Mouse (Mus musculus) ES-E14 (cell line): Measurements from ENCODE around the gene Nav2. TPM values are rescaled to one million over a fixed set of nuclear protein-coding genes. Genes with fewer than 3 reads are reported as not detected.
A peak's percentile ranks its signal among the peaks of the same experiment; 100 is the strongest.

Experiments used
- DNase-seq: peaks from one replicate; pipeline ENCODE4 v3.0.0-alpha.2; 2013; ENCODE audit warnings: low read depth, low spot score
- H3K27ac ChIP-seq: 2 replicates; pipeline ENCODE4 v1.5.1; 2012; ENCODE audit warnings: low read depth, mild to moderate bottlenecking, low read length, moderate library complexity, mixed read lengths; ENCODE audit not compliant: poor library complexity, insufficient read depth, severe bottlenecking
- H3K36me3 ChIP-seq: 2 replicates; pipeline ENCODE4 v1.6.1; 2012; ENCODE audit warnings: mild to moderate bottlenecking, low read length, moderate library complexity, mixed read lengths; ENCODE audit not compliant: control insufficient read depth, poor library complexity, insufficient read depth, severe bottlenecking
- H3K4me1 ChIP-seq, 2 experiments: fragments of 150-350 bp in 1 of 2; sonication (generic) in 1 of 2; 2 replicates each; pipeline ENCODE4 v1.6.1; 2012; ENCODE audit warnings: low read length in 2 of 2, mild to moderate bottlenecking in 1 of 2, mixed read lengths in 1 of 2; ENCODE audit not compliant: control insufficient read depth in 2 of 2, insufficient read depth in 2 of 2, poor library complexity in 1 of 2
- H3K4me3 ChIP-seq, 2 experiments: fragments of 150-350 bp in 1 of 2; sonication (generic) in 1 of 2; 2 replicates each; pipeline ENCODE4 v1.5.1; 2012; ENCODE audit warnings: low read length in 2 of 2, low read depth in 1 of 2, mild to moderate bottlenecking in 1 of 2, mixed read lengths in 1 of 2; ENCODE audit not compliant: insufficient read depth in 1 of 2, poor library complexity in 1 of 2, severe bottlenecking in 1 of 2
- H3K9ac ChIP-seq: 2 replicates; pipeline ENCODE4 v1.6.1; 2012; ENCODE audit warnings: low read depth, mild to moderate bottlenecking, low read length, mixed read lengths; ENCODE audit not compliant: poor library complexity, insufficient read depth, severe bottlenecking
- H3K9me3 ChIP-seq: fragments of 150-350 bp; sonication (generic); 2 replicates; pipeline ENCODE4 v1.6.1; 2012; ENCODE audit warnings: low read depth, mild to moderate bottlenecking, low read length; ENCODE audit not compliant: control insufficient read depth, insufficient read depth
- CHD2 ChIP-seq: IDR thresholded peaks from 2 replicates; pipeline ENCODE4 v1.6.1; 2014; ENCODE audit warnings: mild to moderate bottlenecking, low read depth, low read length, inconsistent platforms
- HCFC1 ChIP-seq: IDR thresholded peaks from 2 replicates; pipeline ENCODE4 v1.6.1; 2012; ENCODE audit warnings: low read length, inconsistent platforms, borderline replicate concordance; ENCODE audit not compliant: insufficient read depth
- MAFK ChIP-seq: IDR thresholded peaks from 2 replicates; pipeline ENCODE4 v1.6.1; 2014; ENCODE audit warnings: mild to moderate bottlenecking, low read depth, low read length, inconsistent platforms; ENCODE audit not compliant: insufficient read depth
- ZC3H11A ChIP-seq: IDR thresholded peaks from 2 replicates; pipeline ENCODE4 v1.6.1; 2012; ENCODE audit warnings: low read depth, mild to moderate bottlenecking, inconsistent platforms, low read length, borderline replicate concordance
- ZNF384 ChIP-seq: IDR thresholded peaks from 2 replicates; pipeline ENCODE4 v1.6.1; 2012; ENCODE audit warnings: low read depth, low read length, inconsistent platforms
- in situ Hi-C, 2 experiments: fragments of 600-800 bp; cut with MboI; formaldehyde crosslinking; loops; one replicate each; pipeline ENCODE4 v1.15.1; 2025; ENCODE audit warnings: low sequenced_read_pairs in 2 of 2, inconsistent platforms in 1 of 2; ENCODE audit not compliant: unreplicated experiment in 2 of 2
- total RNA-seq: library from RNA; depleted of rRNA; stranded (reverse); fragments of 300-350 nt; gene quantifications from 2 replicates; pipeline ENCODE4 v1.2.3, GENCODE M21; 2012

Nav2 gene
- total RNA-seq, 1 experiment = 18.2 TPM

DNA sequence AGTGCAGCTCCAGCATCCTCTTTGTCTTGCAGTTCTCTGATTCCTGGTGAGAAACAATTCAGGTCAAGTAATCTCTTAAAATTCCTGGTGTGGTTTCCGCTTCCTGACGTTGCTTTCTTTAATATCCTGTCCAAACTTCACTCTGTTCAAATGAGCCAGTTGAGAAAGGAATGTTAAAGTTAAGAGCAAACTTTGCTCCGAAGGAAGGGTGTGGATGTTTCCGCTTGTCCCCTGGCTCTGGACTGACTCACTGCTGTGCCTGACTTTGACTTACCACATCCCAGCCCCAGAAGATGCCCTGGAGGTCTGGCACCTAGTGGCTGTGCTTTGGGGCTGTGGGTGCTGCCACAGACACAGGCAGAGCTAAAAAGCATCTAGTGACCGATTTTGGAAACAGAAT is 8.9 kb downstream of the Nav2 start:
- H3K4me1 ChIP-seq = peaks cover 3 to 11% of the 10 kb centered on the region in 2 experiments; a peak in 1 of 4 replicates
- no peak for DNase-seq
- no peak overlapping the region for H3K4me3 ChIP-seq
- TF ChIP-seq MAFK (no peak), CHD2 (no peak)
- no peak overlapping the region for H3K9ac ChIP-seq
- H3K9me3 ChIP-seq = no peaks in the 10 kb centered on the region
- no peaks in the 10 kb centered on the region for H3K36me3 ChIP-seq
- in situ Hi-C loops = no loop called here
- peak overlapping the region; percentile 61; the same call in 1 of the 2 replicates for H3K27ac ChIP-seq

DNA sequence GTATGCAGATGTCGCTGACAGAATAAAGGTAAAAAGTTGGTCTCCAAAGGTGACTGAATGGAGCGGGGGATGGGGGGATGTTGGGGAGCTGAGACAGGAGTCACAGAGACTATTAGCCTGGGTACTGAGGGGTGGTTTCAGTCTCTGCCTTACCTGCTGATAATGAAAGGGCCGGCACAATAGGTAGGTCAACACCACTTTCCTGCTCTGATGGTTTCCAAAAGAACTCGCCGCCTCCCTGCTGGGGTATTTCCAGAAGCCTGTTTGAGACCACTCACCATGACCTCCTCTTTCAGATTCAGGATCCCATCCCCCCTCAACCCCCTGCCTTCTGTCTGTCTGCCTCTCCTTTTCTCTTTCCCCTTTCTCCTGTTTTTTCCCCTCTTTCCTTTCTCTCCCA is 9.5 kb downstream of the Nav2 start:
- TF ChIP-seq ZNF384 = no peak
- no peak for TF ChIP-seq ZC3H11A
- TF ChIP-seq CHD2 = no peak
- TF ChIP-seq HCFC1 = no peak
- TF ChIP-seq MAFK = no peak
- Histone ChIP-seq H3K36me3 (no peaks in the 10 kb centered on the region), H3K4me3 (no peak overlapping the region), H3K27ac (no peak overlapping the region; the same call in 1 of the 2 replicates), H3K4me1 (peaks cover 3 to 13% of the 10 kb centered on the region in 2 experiments; a peak in 1 of 4 replicates), H3K9ac (no peak overlapping the region), H3K9me3 (no peaks in the 10 kb centered on the region)
- in situ Hi-C loops = no loop called here
- DNase-seq = no peak

DNA sequence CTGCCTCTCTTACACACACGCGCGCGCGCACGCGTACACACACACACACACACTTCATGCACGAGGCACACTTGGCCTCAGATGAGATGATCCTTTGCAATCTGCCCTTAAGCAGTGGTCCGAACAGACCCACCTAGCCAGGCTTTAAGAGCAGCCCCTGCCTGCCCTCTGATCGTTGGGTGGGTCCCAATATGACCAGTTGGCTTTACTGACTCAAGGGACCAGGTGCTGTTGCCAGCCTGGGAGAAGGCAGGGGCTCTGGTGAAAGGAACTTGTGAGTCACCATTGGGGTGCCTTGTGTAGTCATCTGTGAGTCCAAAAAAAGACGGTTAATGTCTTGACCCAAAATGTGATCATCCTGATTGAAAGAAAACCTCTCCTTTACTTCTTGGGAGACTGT is 9.9 kb downstream of the Nav2 start:
- in situ Hi-C loops = no loop called here
- Histone ChIP-seq H3K9ac (no peak overlapping the region), H3K4me3 (no peak overlapping the region), H3K9me3 (no peaks in the 10 kb centered on the region), H3K36me3 (no peaks in the 10 kb centered on the region), H3K4me1 (peaks cover 3 to 13% of the 10 kb centered on the region in 2 experiments; a peak in 1 of 4 replicates), H3K27ac (peak overlapping the region; percentile 10; the same call in 1 of the 2 replicates)
- no peak for TF ChIP-seq HCFC1
- DNase-seq = no peak

DNA sequence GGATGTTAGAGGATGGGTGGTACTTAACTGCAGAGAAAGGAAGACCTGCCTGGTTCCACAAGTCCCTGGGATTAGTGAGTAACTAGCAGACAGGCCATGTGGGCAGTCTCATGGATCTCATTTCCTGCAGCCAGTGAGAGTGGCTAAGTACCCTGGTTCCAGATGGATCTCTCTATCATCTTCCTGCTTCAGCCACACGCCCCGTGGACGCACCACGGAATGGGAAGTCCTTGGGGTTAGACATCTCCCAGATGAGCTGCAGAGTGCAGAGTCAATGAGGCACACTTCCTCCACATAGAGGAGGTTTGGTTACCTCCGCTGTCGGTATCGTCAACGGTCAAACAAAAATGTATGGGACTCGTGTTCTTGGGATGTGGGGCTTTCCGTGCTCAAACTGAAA is 15.1 kb downstream of the Nav2 start:
- Histone ChIP-seq H3K9me3 (no peaks in the 10 kb centered on the region), H3K27ac (no peak overlapping the region), H3K4me3 (no peak overlapping the region), H3K9ac (no peak overlapping the region), H3K36me3 (no peaks in the 10 kb centered on the region), H3K4me1 (peaks cover 0 to 4% of the 10 kb centered on the region in 2 experiments; a peak in 1 of 4 replicates)
- in situ Hi-C loops = no loop called here
- DNase-seq = no peak
- no peak for TF ChIP-seq HCFC1
- no peak for TF ChIP-seq CHD2

DNA sequence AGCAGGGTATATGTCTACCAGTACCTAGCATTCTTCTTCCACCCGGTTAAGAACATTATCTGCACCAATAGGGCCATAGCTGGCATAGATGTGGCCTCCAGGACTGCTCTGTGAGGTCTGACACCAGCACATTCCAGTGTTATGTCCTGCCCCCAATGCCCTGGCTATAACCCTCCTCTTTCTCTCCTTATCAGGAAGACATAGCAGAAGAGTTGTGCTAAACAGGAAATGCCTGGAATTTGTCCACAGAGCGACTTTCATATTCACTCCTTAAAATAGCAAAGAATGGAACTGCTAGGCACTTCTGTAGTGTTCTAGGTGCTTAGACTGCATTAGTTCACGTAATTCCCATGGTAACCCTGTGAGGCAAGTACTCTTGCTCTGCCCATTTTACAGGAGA is 16.7 kb downstream of the Nav2 start:
- H3K4me1 ChIP-seq = 0 out of 4 replicates have a peak, but pooled peaks cover 0 to 4% of the 10 kb centered on the region in 2 experiments
- no peak overlapping the region for H3K9ac ChIP-seq
- TF ChIP-seq CHD2 = no peak
- no peak for TF ChIP-seq ZNF384
- TF ChIP-seq ZC3H11A = no peak
- no peak for DNase-seq
- H3K27ac ChIP-seq = no peak overlapping the region
- no peaks in the 10 kb centered on the region for H3K9me3 ChIP-seq
- H3K36me3 ChIP-seq = no peaks in the 10 kb centered on the region
- in situ Hi-C loops = no loop called here
- H3K4me3 ChIP-seq = no peak overlapping the region
